Mouse (Mus musculus): ENCODE results near the gene Cend1. TPM values are rescaled to one million over a fixed set of nuclear protein-coding genes. Genes with fewer than 3 reads are reported as not detected.

Cend1 gene
- polyA plus RNA-seq, 1 experiment: 3.4 TPM

DNA sequence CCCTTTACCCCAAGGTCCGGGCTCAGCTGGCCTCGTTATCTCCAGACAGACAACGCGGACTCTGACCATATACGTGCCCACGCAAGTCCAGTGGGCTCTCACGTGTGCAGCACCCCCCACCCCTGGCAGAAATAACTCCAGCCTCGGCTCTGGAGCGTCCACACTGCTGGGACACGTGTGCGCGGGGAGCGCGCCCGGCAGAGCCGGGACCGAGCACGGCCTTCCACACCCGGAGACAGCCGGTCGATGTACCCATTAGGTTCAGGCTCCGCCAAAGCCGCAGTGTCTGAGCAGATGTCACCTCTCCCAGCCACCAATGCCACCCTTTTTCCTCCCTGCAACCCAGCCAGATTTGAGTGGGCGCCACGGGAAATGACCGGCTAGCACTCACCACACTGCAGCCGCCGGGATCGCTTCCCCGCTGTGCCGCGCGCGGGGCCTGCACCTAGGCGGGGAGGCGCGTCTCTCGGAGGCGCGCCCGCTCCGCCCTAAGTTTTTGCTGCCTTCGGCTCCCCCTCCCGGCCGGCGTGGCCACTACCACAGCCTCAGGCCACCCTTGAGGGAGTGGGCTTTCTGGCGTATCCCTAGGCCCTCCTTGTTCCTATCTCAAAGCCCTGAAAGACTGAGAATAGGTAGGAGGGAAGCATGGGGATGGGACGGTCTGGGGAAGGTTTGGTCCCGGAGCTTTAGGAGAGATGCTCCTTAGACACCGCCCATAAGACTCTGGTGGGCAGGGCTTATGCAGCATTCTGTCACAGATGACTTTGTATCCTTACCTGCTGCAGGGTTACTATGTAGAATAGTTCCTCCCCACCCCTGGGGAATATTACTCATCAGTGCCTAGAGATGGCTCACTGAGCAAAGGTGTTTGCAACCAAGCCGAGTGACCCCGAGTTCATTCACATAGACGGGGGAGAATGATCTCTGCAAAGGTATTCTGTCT is 8.2 kb upstream of the Cend1 start, which contains the start of gene Slc25a22:
Slc25a22 (minus strand) TSS at position 715 of the 943 bp plus-strand sequence.
- Histone ChIP-seq H3K27ac (ENCODE audit: control insufficient read depth, insufficient read depth, low read depth, low read length, poor library complexity) (peak within 1 kb of the TSS; percentile 70), H3K4me1 (ENCODE audit: control insufficient read depth, insufficient read depth, low read length) (peaks cover 4% of the 10 kb centered on the region), H3K4me3 (replicated peaks; ENCODE audit: control insufficient read depth, low read depth, low read length) (peak within 1 kb of the TSS; percentile 94)
- peak; percentile 62; the same call in 1 of the 2 replicates for TF ChIP-seq POLR2A (IDR thresholded peaks at IDR 0.05; ENCODE audit: borderline replicate concordance, control insufficient read depth, low read depth, low read length)
- peak; percentile 50; the same call in 1 of the 2 replicates for TF ChIP-seq CTCF (IDR thresholded peaks at IDR 0.05; ENCODE audit: control insufficient read depth, insufficient read depth, low read length)
- WGBS: 7% methylated on average over 53 of the region's 53 CpGs

DNA sequence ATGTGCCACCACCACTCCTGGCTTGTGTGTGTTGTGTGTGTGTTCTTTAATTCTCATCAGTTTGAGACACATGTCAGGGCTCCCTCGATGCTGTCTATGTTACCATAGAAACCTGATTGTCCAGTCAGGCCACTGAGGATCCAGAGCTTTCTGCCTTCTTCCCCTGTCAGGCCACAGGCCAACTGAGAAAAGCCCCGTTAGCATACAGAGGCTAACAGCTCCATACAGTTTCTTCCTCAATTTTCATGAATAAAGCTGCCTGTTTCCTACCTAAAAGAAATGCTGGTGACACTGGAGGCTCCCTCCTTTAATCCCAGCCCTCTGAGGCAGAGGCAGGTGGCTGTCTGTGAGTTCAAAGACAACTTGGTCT is 7.2 kb upstream of the Cend1 start:
- Histone ChIP-seq H3K4me1 (ENCODE audit: control insufficient read depth, insufficient read depth, low read length) (peaks cover 4% of the 10 kb centered on the region), H3K4me3 (replicated peaks; ENCODE audit: control insufficient read depth, low read depth, low read length) (no peak overlapping the region), H3K27ac (ENCODE audit: control insufficient read depth, insufficient read depth, low read depth, low read length, poor library complexity) (no peak overlapping the region)
- 24% methylated on average over 2 of the region's 2 CpGs for WGBS
- TF ChIP-seq POLR2A (IDR thresholded peaks at IDR 0.05; ENCODE audit: borderline replicate concordance, control insufficient read depth, low read depth, low read length): no peak
- TF ChIP-seq CTCF (IDR thresholded peaks at IDR 0.05; ENCODE audit: control insufficient read depth, insufficient read depth, low read length): no peak

DNA sequence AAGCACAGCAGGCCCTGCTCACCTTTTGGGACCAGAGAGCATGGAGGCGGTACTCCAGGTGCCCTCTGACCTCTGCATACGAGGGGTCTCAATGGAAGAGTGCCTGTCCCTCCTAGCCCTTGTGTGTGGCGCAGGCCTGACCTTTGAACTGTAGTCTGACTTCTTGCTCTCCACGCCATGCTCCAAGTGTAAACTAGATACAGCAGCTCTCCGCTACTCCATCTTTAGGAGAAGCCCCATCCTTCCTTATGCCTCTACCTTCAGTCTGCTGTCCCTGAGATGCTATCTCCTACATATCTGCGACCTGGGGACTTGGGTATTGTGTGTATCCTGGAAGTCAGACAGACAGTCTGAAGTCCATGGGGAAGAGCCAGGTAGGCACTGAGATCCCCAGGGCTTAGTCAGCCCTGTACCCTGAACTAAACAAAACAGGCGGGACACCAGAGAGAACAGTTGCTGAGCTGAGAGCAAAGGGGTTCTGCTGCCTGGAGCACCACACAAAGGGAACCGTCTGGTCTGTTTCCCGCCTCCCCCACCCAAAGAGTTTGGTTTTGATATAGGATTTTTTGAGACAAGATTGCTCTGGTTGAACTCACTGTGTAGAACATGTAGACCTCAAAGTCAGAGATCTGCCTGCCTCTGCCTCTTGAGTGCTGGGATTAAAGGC is 6.7 kb upstream of the Cend1 start:
- H3K4me1 ChIP-seq (ENCODE audit: control insufficient read depth, insufficient read depth, low read length): peaks cover 4% of the 10 kb centered on the region
- 76% methylated on average over 9 of the region's 9 CpGs for WGBS
- H3K4me3 ChIP-seq (replicated peaks; ENCODE audit: control insufficient read depth, low read depth, low read length): peak overlapping the region; percentile 63
- TF ChIP-seq POLR2A (IDR thresholded peaks at IDR 0.05; ENCODE audit: borderline replicate concordance, control insufficient read depth, low read depth, low read length) (no peak), CTCF (IDR thresholded peaks at IDR 0.05; ENCODE audit: control insufficient read depth, insufficient read depth, low read length) (no peak)
- 0 out of 2 replicates have a peak overlapping the region, but pooled peaks have one; percentile 8 for H3K27ac ChIP-seq (ENCODE audit: control insufficient read depth, insufficient read depth, low read depth, low read length, poor library complexity)

DNA sequence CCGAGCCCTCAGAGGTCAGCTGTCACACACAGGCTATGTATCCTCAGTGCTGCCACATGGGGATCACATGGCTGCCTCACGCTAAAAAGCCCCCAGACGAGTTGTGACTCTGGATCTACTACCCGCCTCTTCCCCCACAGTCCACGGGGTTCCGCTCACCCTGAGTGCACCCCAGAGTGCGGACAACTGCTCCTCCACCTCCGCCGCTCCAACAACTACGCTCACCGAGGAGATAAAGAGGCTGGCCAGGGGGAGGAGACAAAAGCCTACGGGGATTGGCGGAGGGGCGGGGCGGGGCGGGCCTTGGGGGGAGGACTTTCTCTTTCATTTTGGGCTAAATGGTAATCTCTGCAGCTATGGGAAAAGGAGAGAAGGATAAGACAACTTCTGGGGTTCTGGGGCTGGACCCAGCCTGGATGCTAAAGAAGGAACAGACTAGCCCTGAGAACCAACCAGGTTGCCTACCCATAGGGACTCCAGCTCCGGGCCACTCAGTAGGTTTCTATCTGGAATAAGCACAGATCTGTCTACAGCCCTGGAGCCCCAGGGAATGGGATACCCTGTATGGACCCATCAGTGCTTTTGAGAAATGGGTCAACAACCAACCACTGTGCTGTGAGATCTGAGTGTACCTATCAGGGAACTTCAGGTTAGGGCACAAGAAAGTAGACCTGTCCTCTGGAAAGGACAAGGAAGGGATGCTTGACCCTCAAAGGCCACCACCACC is 6.0 kb upstream of the Cend1 start:
- Histone ChIP-seq H3K27ac (ENCODE audit: control insufficient read depth, insufficient read depth, low read depth, low read length, poor library complexity) (0 out of 2 replicates have a peak overlapping the region, but pooled peaks have one; percentile 8), H3K4me3 (replicated peaks; ENCODE audit: control insufficient read depth, low read depth, low read length) (peak overlapping the region; percentile 71), H3K4me1 (ENCODE audit: control insufficient read depth, insufficient read depth, low read length) (peaks cover 4% of the 10 kb centered on the region)
- 2% methylated on average over 17 of the region's 17 CpGs for WGBS
- no peak for TF ChIP-seq CTCF (IDR thresholded peaks at IDR 0.05; ENCODE audit: control insufficient read depth, insufficient read depth, low read length)
- TF ChIP-seq POLR2A (IDR thresholded peaks at IDR 0.05; ENCODE audit: borderline replicate concordance, control insufficient read depth, low read depth, low read length): peak; percentile 77; the same call in 1 of the 2 replicates

DNA sequence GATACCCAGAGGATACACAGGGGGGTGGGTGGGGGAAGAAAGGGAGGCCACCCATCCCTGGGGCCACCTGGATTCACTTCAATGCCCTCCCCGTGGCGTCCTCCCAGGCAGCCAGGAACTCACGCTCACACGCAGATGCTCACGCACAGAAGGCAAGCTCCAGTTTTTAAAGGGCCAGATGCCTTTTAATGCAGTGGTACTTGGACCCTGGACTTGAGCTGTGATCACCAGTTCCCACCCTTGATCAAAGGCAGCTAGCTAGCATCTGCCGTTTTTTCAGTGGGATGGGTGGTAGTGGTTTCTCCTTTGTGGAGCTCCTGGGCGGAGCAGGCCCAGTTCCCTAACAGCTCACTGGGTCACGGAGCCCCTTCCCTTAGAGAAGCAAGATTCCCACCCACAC is 5.2 kb upstream of the Cend1 start:
- TF ChIP-seq POLR2A (IDR thresholded peaks at IDR 0.05; ENCODE audit: borderline replicate concordance, control insufficient read depth, low read depth, low read length) (0 out of 2 replicates have a peak, but pooled peaks have one; percentile 17), CTCF (IDR thresholded peaks at IDR 0.05; ENCODE audit: control insufficient read depth, insufficient read depth, low read length) (no peak)
- WGBS: 22% methylated on average over 8 of the region's 8 CpGs
- Histone ChIP-seq H3K4me1 (ENCODE audit: control insufficient read depth, insufficient read depth, low read length) (peaks cover 4% of the 10 kb centered on the region), H3K4me3 (replicated peaks; ENCODE audit: control insufficient read depth, low read depth, low read length) (peak overlapping the region; percentile 71), H3K27ac (ENCODE audit: control insufficient read depth, insufficient read depth, low read depth, low read length, poor library complexity) (0 out of 2 replicates have a peak overlapping the region, but pooled peaks have one; percentile 5)

DNA sequence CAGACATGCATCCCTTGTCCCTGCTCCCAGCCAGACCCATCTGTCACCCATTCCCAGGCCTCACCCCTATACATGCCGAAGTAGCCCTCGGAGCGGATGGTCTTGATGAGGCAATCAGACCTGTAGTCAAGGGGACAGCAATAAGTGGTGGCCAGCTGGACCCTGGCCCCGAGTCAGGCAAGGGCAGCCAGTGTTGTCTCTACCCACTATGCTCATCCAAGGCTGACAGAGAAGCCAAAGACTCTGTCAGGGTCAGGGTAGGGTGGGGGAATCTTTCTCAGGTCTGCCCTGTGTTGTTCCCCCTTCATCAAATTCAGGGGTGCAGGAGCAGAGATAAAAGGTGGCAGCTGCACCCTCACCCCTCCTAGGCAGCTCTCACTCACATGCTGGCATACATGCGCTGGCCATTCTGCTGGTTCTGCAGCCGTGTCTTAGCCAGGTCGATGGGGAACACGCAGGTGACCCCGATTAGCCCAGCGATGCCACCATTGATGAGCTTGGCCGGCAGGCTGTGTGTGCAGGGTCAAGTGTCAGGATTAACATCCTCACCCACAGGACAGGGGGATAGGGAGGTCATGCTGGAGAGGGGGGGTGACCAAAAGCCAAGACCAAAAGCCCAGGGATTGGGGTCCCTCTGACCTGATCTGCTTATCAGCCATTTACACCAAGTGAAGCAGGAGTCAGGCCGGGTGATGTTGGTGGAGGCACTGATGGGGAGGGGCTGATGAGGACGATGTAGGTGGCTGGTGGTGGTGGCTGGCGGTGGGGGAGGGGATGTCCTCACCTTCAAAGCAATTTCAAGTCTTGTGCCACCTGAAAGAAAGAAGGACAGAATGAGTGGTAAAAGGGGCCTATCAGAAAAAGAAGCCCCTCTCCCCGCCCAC is 4.5 kb upstream of the Cend1 start:
- H3K27ac ChIP-seq (ENCODE audit: control insufficient read depth, insufficient read depth, low read depth, low read length, poor library complexity): no peak overlapping the region
- no peak overlapping the region for H3K4me3 ChIP-seq (replicated peaks; ENCODE audit: control insufficient read depth, low read depth, low read length)
- WGBS: 82% methylated on average over 15 of the region's 15 CpGs
- no peak for TF ChIP-seq POLR2A (IDR thresholded peaks at IDR 0.05; ENCODE audit: borderline replicate concordance, control insufficient read depth, low read depth, low read length)
- no peak for TF ChIP-seq CTCF (IDR thresholded peaks at IDR 0.05; ENCODE audit: control insufficient read depth, insufficient read depth, low read length)
- peaks cover 4% of the 10 kb centered on the region for H3K4me1 ChIP-seq (ENCODE audit: control insufficient read depth, insufficient read depth, low read length)
